Mouse (Mus musculus) heart, postnatal 36 days (tissue): ENCODE results near the gene H2-Ke6. TPM values are rescaled to one million over a fixed set of nuclear protein-coding genes. Genes with fewer than 3 reads are reported as not detected.
"Not testable (repeated sequence)": the region's sequence is repeated elsewhere in the genome, so short reads cannot be mapped to it uniquely, and the experiment has no call there.

ENCODE experiments used
- DNase-seq, 2 experiments: peaks; one replicate each; pipeline ENCODE4 v3.0.0; 2021 to 2022
- intact Hi-C: fragments of 180-260 bp; cut with DNase I; formaldehyde crosslinking; loops from one replicate; pipeline ENCODE4 v1.15.1; 2025
- microRNA-seq, 2 experiments: library from miRNA; unstranded; fragments of <30 nt; microRNA quantifications; one replicate each; pipeline ENCODE4 v1.2.0; 2021; ENCODE audit warnings: borderline number of aligned reads in 2 of 2
- total RNA-seq, 2 experiments: library from RNA; stranded (reverse); gene quantifications; 2 replicates each; pipeline ENCODE4 v1.2.3; 2021

Gene H2-Ke6
- total RNA-seq, 2 experiments from 2014 or later, result 107 to 121 TPM

DNA sequence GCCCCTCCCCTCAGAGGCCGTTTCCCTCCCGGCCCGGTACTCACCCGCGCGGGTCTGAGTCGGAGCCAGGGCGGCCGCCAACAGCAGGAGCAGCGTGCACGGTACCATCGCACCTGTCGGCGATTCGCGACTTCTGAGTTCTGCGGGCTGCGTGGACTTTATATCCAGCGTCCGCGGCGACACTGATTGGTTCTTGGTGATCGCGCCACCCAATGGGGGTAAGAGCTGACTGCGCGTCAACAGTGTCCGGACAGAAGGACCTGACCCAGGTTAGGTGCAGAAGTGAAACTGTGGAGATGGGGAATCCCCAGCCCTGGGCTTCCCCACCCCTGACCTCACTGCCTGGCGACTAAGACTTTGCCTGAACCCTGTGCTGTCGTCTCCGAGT is 27.7 kb downstream of the H2-Ke6 start, which contains the start of gene H2-K1:
Gene H2-K1, minus strand, starts transcription at position 198 of the 388 bp plus-strand sequence.
- intact Hi-C loops, result loop anchor here (5.0 kb wide), 1 partner anchor 1377 kb away; the partner anchor contains the start of gene H2-Q4
- peak; percentile 88 to 90 for DNase-seq

DNA sequence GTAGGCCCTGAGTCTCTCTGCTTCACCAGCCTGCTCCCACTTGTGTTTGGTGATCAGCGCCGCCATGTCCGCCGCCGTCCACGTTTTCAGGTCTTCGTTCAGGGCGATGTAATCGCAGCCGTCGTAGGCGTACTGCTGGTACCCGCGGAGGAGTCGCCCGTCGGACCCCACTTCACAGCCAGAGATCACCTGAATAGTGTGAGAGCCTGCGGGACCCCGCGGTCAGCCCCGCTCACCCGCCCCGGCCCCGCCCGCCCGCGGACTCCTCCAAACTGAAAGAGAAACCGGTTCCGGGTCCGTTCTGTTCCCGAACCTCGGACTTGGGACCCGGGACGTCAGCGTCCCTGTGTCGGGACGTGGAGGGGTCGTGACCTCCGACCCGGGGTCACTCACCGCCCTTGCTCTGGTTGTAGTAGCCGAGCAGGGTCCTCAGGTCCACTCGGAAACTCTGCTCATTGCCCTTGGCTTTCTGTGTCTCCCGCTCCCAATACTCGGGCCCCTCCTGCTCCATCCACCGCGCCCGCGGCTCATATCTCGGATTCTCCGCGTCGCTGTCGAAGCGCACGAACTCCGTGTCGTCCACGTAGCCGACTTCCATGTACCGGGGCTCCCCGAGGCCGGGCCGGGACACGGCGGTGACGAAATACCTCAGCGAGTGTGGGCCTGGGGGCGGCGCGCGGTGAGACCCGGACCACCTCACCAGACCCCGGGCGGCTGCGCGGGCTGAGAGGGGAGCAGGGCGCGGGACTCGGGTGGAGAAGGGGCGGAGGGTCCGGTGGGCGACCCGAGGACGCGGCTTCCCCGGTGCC is 28.3 kb downstream of the H2-Ke6 start:
- peak; percentile 37 to 48 for DNase-seq
- intact Hi-C loops, result loop anchor here (5.0 kb wide), 2 partner anchors 893 to 1378 kb away; partner anchors contain the start of gene H2-Q4

DNA sequence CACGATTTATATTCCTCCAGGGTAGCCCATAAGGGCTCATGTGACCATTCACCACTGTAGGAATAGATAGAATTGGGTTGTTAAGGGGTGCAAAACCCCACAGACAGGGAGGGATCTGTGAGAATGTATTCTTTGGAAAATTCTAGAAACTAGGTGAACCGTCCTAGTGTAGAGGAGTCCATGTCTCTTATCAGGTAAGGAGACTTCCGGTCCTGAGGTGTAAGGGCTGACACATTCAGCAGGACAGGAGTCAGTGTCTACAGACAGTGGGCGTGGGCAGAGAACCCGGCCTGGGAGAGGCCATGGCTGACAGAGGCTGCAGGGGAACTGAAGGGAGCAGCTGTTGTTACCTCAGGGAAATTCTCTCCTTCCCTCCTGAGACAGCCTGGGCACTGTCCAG is 29.2 kb downstream of the H2-Ke6 start:
- not testable (repeated sequence) for DNase-seq
- intact Hi-C loops, result loop anchor here (5.0 kb wide), 1 partner anchor 894 kb away; no protein-coding TSS in a partner anchor

GRCm38 (mm10) chr17:33997025-33997424 is 30.8 kb downstream of the H2-Ke6 start:
- intact Hi-C loops, result loop anchor here (5.0 kb wide), 1 partner anchor 895 kb away; no protein-coding TSS in a partner anchor
- DNase-seq, result not testable (repeated sequence)

GRCm38 (mm10) chr17:33995651-33996050 is 32.2 kb downstream of the H2-Ke6 start:
- DNase-seq, result no peak
- intact Hi-C loops, result loop anchor here (5.0 kb wide), 1 partner anchor 897 kb away; no protein-coding TSS in a partner anchor

- intact Hi-C loops, result loop anchor here (1.0 to 5.0 kb wide), 2 partner anchors 897 to 1275 kb away; no protein-coding TSS in a partner anchor
These were observed 32.9 kb downstream of the H2-Ke6 start for GRCm38 (mm10) chr17:33994959-33995358.

DNA sequence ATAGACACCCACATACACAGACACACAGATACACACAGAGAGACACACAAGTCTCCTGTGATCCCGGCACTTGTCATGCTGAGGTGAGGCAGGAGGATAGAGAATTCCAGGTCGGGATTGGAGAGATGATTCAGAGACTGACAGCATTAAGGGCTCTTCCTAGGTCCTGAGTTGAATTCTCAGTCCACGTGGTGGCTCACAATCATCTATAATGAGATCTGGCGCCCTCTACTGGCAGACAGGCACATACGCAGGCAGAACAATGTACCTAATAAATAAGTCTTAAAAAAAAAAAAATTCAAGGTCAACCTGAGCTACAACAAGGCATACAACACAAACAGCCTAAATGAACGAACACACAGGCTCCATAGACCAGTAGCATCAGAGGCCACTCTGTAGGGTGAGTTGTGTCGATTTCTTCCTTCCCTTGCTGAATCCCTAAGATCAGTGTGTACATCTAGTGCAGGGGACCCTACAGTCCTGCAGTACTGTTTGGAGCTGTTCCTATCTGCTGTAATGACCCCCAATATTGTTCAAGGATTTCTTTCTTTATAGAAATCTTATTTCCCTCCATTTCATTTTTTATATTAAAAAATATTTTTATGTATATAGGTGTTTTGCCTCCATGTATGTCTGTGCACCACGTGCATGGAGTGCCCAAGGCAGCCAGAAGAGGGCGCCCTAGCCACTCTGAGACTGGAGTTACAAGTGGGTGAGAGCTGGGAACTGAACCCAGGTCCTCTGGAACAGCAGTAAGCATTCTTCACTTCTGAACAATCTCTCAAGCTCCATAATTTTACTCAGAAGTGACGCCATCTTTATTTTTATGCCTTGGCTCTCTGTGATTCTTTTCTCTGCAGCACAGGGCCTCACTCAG is 35.8 kb downstream of the H2-Ke6 start:
- peak; percentile 57 to 64 for DNase-seq
- intact Hi-C loops, result no loop called here

More at GRCm38 (mm10) chr17:33994959-33995358, 32.9 kb downstream of the H2-Ke6 start:
- DNase-seq, result no peak

- intact Hi-C loops, result loop anchor here (1.0 kb wide), 1 partner anchor 14 kb away; no protein-coding TSS in a partner anchor
- DNase-seq, result peak; percentile 76 to 83
These were observed 45.7 kb downstream of the H2-Ke6 start for GRCm38 (mm10) chr17:33982136-33982535.

GRCm38 (mm10) chr17:33981192-33981909 is 46.5 kb downstream of the H2-Ke6 start:
- intact Hi-C loops, result not testable (repeated sequence)
- DNase-seq, result peak; percentile 85 to 86

- intact Hi-C loops, result no loop called here
- DNase-seq, result no peak
These were observed 47.5 kb downstream of the H2-Ke6 start for GRCm38 (mm10) chr17:33980181-33981035.

DNA sequence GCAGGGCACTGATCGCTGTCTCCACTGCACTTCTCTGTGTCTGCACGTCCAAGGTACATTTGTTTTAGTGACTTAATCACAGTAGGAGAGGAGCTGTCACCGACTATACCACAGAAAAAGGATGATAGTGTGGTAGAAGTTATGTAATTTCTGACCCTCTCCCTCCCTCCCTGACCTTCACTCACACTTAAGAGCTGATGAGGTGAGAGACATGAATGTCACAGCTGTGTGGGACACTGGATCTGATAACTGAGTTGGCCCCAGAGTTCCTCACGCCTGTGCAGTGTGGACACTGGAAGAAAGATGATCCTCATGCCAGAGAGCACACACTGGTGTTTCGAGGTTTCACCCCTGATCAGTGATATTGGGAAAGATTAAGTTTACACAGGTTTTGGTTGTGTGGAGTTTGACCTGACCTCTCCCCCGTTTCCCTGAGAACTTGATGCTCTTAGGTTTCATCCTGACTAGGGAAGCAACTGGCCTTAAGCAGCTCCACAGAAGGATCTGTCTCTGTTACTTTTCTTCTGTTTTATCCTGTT is 48.3 kb downstream of the H2-Ke6 start:
- intact Hi-C loops, result no loop called here
- no peak for DNase-seq

- intact Hi-C loops, result no loop called here
- DNase-seq, result peak; percentile 76 to 79
These were observed 49.2 kb downstream of the H2-Ke6 start for GRCm38 (mm10) chr17:33978631-33979031.

DNA sequence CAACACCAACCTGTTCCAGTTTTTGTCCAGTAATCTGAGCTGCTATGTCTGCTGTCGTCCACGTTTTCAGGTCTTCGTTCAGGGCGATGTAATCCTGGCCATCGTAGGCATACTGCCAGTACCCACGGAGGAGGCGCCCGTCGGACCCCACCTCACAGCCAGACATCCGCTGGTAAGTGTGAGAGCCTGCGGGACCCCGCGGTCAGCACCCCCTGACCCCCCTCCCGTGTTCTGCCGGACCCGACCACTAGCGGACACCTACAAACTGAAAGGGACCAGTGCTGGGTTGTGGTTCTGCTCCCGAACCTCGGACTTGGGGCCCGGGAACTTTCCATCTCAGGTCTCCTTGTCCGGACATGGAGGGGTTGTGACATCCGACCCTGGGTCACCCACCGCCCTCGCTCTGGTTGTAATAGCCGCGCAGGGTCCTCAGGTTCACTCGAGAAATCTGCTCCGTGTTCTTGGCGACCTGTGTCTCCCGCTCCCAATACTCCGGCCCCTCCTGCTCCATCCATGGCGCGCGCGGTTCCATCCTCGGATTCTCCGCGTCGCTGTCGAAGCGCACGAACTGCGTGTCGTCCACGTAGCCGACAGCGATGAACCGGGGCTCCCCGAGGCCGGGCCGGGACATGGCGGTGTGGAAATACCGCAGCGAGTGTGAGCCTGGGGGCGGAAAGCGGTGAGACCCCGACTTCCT is 49.9 kb downstream of the H2-Ke6 start:
- intact Hi-C loops, result no loop called here

More for the DNA sequence above, 49.9 kb downstream of the H2-Ke6 start:
- no peak for DNase-seq

Small RNA genes within 50 kb of the gene (microRNA-seq; reads per million reads assigned to microRNA genes)
- gene Mir219a-1 (0 reads per million in 2 experiments), gene Mir219c (0 reads per million in 2 experiments)

Other genes starting within 250 kb of the H2-Ke6 start
- 10 to 100 TPM; 18.2 to 58.8 TPM for gene Angptl4, start 246.2 kb downstream of the H2-Ke6 start, total RNA-seq
- 10 to 100 TPM; 55.7 to 81.7 TPM for gene Kank3, start 217.5 kb downstream of the H2-Ke6 start, total RNA-seq
- 100 to 1,000 TPM; 764 to 784 TPM for gene Rps28, start 203.5 kb downstream of the H2-Ke6 start, total RNA-seq
- gene Ndufa7, start 203.5 kb downstream of the H2-Ke6 start, total RNA-seq, result 100 to 1,000 TPM; 648 to 672 TPM
- gene Cd320, start 185.0 kb downstream of the H2-Ke6 start, total RNA-seq, result 10 to 100 TPM; 28.6 to 34.6 TPM
- gene Gm7029, start 154.2 kb downstream of the H2-Ke6 start, total RNA-seq, result not detected
- gene Kifc1, start 137.4 kb downstream of the H2-Ke6 start, total RNA-seq, result 1 to 10 TPM in 1 of 2 experiments, under 1 TPM in 1; 0.87 to 1.5 TPM
- gene Platr17, start 122.9 kb downstream of the H2-Ke6 start, total RNA-seq, result not detected
- gene Daxx, start 118.6 kb downstream of the H2-Ke6 start, total RNA-seq, result 10 to 100 TPM; 15.7 to 18.0 TPM
- 100 to 1,000 TPM; 103 to 112 TPM for gene Tapbp, start 112.2 kb downstream of the H2-Ke6 start, total RNA-seq
- gene Zbtb22, start 112.2 kb downstream of the H2-Ke6 start, total RNA-seq, result 10 to 100 TPM; 20.1 to 20.6 TPM
- gene Rgl2, start 98.5 kb downstream of the H2-Ke6 start, total RNA-seq, result 10 to 100 TPM; 38.7 TPM
- gene Pfdn6, start 87.7 kb downstream of the H2-Ke6 start, total RNA-seq, result 10 to 100 TPM; 77.0 to 84.7 TPM
- gene Wdr46, start 87.4 kb downstream of the H2-Ke6 start, total RNA-seq, result 10 to 100 TPM; 10.1 to 11.5 TPM
- 1 to 10 TPM; 2.7 to 2.9 TPM for gene B3galt4, start 76.6 kb downstream of the H2-Ke6 start, total RNA-seq
- 10 to 100 TPM; 38.8 to 41.4 TPM for gene Vps52, start 72.2 kb downstream of the H2-Ke6 start, total RNA-seq
- 100 to 1,000 TPM; 411 to 417 TPM for gene Rps18, start 72.1 kb downstream of the H2-Ke6 start, total RNA-seq
- gene H2-K1, start 27.7 kb downstream of the H2-Ke6 start, total RNA-seq, result 100 to 1,000 TPM in 1 of 2 experiments, 10 to 100 TPM in 1; 79.0 to 116 TPM
- gene Ring1, start 3.4 kb downstream of the H2-Ke6 start, total RNA-seq, result 10 to 100 TPM; 14.0 to 15.1 TPM
- gene Slc39a7, start 3.6 kb upstream of the H2-Ke6 start, total RNA-seq, result 10 to 100 TPM; 56.9 to 60.7 TPM
- gene Rxrb, start 3.8 kb upstream of the H2-Ke6 start, total RNA-seq, result 10 to 100 TPM; 39.8 to 41.8 TPM
- gene Col11a2, start 11.4 kb upstream of the H2-Ke6 start, total RNA-seq, result 1 to 10 TPM in 1 of 2 experiments, under 1 TPM in 1; 0.98 to 1.9 TPM
- gene H2-Oa, start 64.3 kb upstream of the H2-Ke6 start, total RNA-seq, result not detected
- 1 to 10 TPM; 4.0 to 6.5 TPM for gene H2-DMa, start 91.5 kb upstream of the H2-Ke6 start, total RNA-seq
- 10 to 100 TPM; 80.5 to 87.0 TPM for gene Brd2, start 94.6 kb upstream of the H2-Ke6 start, total RNA-seq
- 1 to 10 TPM; 1.3 to 1.7 TPM for gene H2-DMb2, start 115.2 kb upstream of the H2-Ke6 start, total RNA-seq
- 1 to 10 TPM; 1.5 to 2.9 TPM for gene H2-DMb1, start 125.0 kb upstream of the H2-Ke6 start, total RNA-seq
- gene Tap1, start 159.5 kb upstream of the H2-Ke6 start, total RNA-seq, result 1 to 10 TPM; 4.1 to 7.0 TPM
- 10 to 100 TPM in 1 of 2 experiments, 1 to 10 TPM in 1; 7.5 to 10.6 TPM for gene Psmb9, start 159.7 kb upstream of the H2-Ke6 start, total RNA-seq
- gene Psmb8, start 169.7 kb upstream of the H2-Ke6 start, total RNA-seq, result 10 to 100 TPM; 11.4 to 15.1 TPM
- gene Tap2, start 175.5 kb upstream of the H2-Ke6 start, total RNA-seq, result 10 to 100 TPM; 23.6 to 24.6 TPM
- gene H2-Ob, start 210.8 kb upstream of the H2-Ke6 start, total RNA-seq, result under 1 TPM; 0.83 to 0.84 TPM
- gene H2-Ab1, start 229.6 kb upstream of the H2-Ke6 start, total RNA-seq, result 10 to 100 TPM; 14.8 to 32.7 TPM